Mouse (Mus musculus) midbrain, embryonic 14.5 days (tissue): ENCODE results near the gene Jak3. TPM values are rescaled to one million over a fixed set of nuclear protein-coding genes. Genes with fewer than 3 reads are reported as not detected.
"Not testable (repeated sequence)": the region's sequence is repeated elsewhere in the genome, so short reads cannot be mapped to it uniquely, and the experiment has no call there.

Experiments used
- ATAC-seq: fragments of 200-750 bp; cut with Nextera tagmentation; 2 replicates; pipeline ENCODE4 v1.8.0; 2017; ENCODE audit warnings: moderate number of reproducible peaks, moderate library complexity; ENCODE audit not compliant: low FRiP score, low TSS enrichment
- DNase-seq: peaks from one replicate; pipeline ENCODE4 v3.0.0-alpha.2; 2015
- H3K27ac ChIP-seq: fragments of 300-500 bp; sonication (generic); replicated peaks from 2 replicates; pipeline ENCODE4 v1.5.1; 2014; ENCODE audit warnings: mild to moderate bottlenecking, low read depth, low read length, moderate library complexity
- H3K27me3 ChIP-seq: fragments of 300-500 bp; sonication (generic); 2 replicates; pipeline ENCODE4 v1.6.1; 2014; ENCODE audit warnings: low read length, control low read depth, mixed read lengths; ENCODE audit not compliant: control insufficient read depth, insufficient read depth
- H3K36me3 ChIP-seq: fragments of 300-500 bp; sonication (generic); 2 replicates; pipeline ENCODE4 v1.6.1; 2014; ENCODE audit warnings: low read length, control low read depth; ENCODE audit not compliant: control insufficient read depth, insufficient read depth
- H3K4me1 ChIP-seq: fragments of 300-500 bp; sonication (generic); 2 replicates; pipeline ENCODE4 v1.6.1; 2014; ENCODE audit warnings: mild to moderate bottlenecking, antibody characterized with exemption, low read length, control low read depth; ENCODE audit not compliant: control insufficient read depth, insufficient read depth
- H3K4me2 ChIP-seq: fragments of 300-500 bp; sonication (generic); 2 replicates; pipeline ENCODE4 v1.6.1; 2014; ENCODE audit warnings: mild to moderate bottlenecking, low read length, moderate library complexity
- H3K4me3 ChIP-seq: fragments of 300-500 bp; sonication (generic); replicated peaks from 2 replicates; pipeline ENCODE4 v1.5.1; 2014; ENCODE audit warnings: low read depth, low read length
- H3K9ac ChIP-seq: fragments of 300-500 bp; sonication (generic); replicated peaks from 2 replicates; pipeline ENCODE4 v1.6.1; 2014; ENCODE audit warnings: mild to moderate bottlenecking, low read length, moderate library complexity
- H3K9me3 ChIP-seq: fragments of 300-500 bp; sonication (generic); 2 replicates; pipeline ENCODE4 v1.6.1; 2016; ENCODE audit warnings: low read length, control low read depth, mixed read lengths; ENCODE audit not compliant: control insufficient read depth
- WGBS: fragments of 180-500 bp; shearing (Covaris S2); extraction: QIAGEN DNeasy Blood & Tissue Kit; methylation state at CpG from one replicate; pipeline ENCODE4 v1.1.7; 2014; 5-methylcytosine and 5-hydroxymethylcytosine counted together
- polyA plus RNA-seq: library from polyadenylated mRNA; unstranded; fragments of >200 nt; fragmentation: Nextera tagmentation; extraction: Ambion mirVana; gene quantifications from 2 replicates; pipeline ENCODE4 v1.2.1, GENCODE M21; 2014

Jak3 gene
- polyA plus RNA-seq, 1 experiment from 2014 or later = 3.6 TPM

DNA sequence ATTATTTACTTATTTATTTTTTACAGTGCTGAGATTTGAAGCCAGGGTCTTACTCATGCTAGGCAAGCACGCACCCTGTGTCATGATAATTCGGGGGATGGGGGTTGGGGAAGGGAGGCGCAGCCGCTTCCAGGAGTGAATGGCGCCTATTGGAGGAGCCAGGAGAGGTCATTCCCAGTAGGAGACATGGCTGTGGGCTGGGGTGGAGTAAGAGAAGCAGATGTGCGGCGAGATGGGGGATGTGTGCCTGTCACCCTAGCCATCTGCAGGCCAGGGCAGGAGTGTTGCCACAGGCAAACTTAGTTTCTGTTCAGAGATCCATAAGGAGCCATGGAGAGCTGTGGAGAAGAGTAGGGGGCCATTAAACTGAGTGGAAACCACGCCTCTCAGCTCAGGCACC, 11.5 kb downstream of the Jak3 start:
- Histone ChIP-seq H3K4me3 (no peak overlapping the region), H3K9ac (no peak overlapping the region), H3K4me2 (no peak overlapping the region), H3K36me3 (no peaks in the 10 kb centered on the region), H3K27ac (no peak overlapping the region), H3K27me3 (peaks cover 100% of the 10 kb centered on the region), H3K9me3 (no peaks in the 10 kb centered on the region), H3K4me1 (0 out of 2 replicates have a peak, but pooled peaks cover 14% of the 10 kb centered on the region)
- under 1% methylated on average over 8 of the region's 8 CpGs for WGBS
- no peak for ATAC-seq
- DNase-seq = no peak

DNA sequence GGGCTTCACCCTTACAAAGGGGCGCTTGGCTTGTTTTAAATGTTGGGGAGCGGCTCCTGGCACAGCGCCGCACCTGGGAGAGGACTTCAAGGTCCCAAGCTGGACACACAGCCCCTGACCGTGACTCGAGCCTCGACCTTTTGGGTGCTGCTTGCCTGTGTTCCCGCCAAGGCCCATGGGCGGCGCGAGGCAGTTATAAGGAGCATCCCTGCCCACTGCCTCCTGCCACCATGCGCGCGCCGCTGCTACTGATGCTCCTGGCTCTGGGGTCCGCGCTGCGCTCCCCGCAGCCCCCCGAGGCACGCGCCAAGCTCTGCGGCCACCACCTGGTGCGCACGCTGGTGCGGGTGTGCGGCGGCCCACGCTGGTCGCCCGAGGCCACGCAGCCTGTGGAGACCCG, 12.9 kb downstream of the Jak3 start, which contains the start of gene Insl3:
Gene Insl3 (plus strand): TSS at position 187 of the 400 bp plus-strand sequence.
- H3K27me3 ChIP-seq = peaks cover 100% of the 10 kb centered on the region
- no peak within 1 kb of the TSS for H3K4me3 ChIP-seq
- H3K36me3 ChIP-seq = no peaks in the 10 kb centered on the region
- H3K4me2 ChIP-seq = no peak within 1 kb of the TSS
- H3K27ac ChIP-seq = no peak within 1 kb of the TSS
- H3K9me3 ChIP-seq = no peaks in the 10 kb centered on the region
- DNase-seq = no peak
- peaks cover 14% of the 10 kb centered on the region; the same call in 1 of the 2 replicates for H3K4me1 ChIP-seq
- ATAC-seq = no peak
- 6% methylated on average over 33 of the region's 33 CpGs for WGBS
- no peak within 1 kb of the TSS for H3K9ac ChIP-seq

DNA sequence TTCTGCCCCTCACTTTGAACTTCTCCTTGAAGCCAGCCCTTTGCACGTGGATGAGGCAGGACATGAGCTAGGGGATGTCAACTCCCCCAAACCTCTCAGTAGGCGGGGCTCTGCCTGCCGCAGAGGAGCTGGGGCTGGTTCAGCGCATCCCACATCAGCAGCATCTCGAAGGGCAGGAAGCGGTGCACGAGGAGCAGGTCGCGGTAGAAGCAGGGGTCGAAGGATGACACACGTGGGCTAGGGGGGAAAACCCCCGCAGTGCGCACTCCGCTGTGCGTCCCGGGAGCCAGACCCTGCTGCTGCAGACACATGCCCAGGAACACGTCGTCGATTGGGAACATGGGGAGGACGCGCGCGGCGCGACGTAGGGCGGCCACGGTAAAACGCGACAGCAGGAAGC, 16.4 kb downstream of the Jak3 start:
- no peak overlapping the region for H3K27ac ChIP-seq
- H3K4me3 ChIP-seq = 0 out of 2 replicates have a peak overlapping the region, but pooled peaks have one; percentile 2
- WGBS = 2% methylated on average over 30 of the region's 30 CpGs
- H3K27me3 ChIP-seq = peaks cover 84% of the 10 kb centered on the region
- H3K9me3 ChIP-seq = no peaks in the 10 kb centered on the region
- DNase-seq = no peak
- H3K4me1 ChIP-seq = no peaks in the 10 kb centered on the region; the same call in 1 of the 2 replicates
- H3K9ac ChIP-seq = no peak overlapping the region
- ATAC-seq = no peak
- H3K36me3 ChIP-seq = no peaks in the 10 kb centered on the region
- no peak overlapping the region; the same call in 1 of the 2 replicates for H3K4me2 ChIP-seq

DNA sequence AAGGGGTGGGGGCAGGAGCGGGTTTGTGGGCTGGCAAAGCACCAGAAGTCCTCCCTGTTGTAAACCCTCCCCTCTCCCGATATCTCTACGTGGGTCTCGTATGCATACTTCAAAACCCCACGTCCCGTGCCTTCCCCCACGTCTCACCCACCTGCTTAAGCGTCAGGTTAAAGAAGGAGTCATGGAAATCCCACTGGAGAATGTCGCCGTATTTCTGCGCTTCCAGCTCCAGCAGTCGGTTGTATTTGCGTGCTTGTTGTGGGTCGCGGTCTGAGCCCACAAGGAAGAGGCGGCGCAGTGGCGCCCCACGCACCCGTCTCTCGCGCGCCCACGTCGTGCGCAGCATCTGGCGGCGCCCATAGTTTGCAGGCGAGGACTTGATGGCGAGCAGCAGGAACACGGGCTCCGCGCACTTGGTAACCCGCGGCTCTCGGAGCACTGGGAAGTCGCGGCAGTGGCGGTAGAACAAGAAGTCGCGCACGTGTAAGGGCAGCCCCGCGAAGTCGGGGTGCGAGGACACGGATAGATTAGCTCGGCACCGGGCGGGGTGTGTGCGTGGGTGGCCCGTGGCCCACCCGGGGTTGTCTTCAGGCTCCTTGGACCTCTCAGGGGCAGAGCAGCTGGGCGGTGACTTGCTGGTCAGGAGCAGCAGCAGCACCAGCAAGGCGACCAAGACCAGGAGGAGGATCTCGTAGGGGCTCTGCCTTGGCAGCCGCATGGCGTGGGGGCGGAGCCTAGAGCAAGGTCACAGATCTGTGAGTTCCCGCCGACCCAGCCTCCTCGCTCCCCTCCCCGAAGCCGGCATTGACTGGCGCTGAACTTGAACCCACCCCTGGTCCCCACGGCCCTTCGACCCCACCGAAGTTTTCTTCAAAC, 17.3 kb downstream of the Jak3 start:
- no peaks in the 10 kb centered on the region for H3K36me3 ChIP-seq
- WGBS = 10% methylated on average over 68 of the region's 68 CpGs
- no peaks in the 10 kb centered on the region; the same call in 1 of the 2 replicates for H3K4me1 ChIP-seq
- peaks cover 75% of the 10 kb centered on the region for H3K27me3 ChIP-seq
- no peak overlapping the region for H3K9ac ChIP-seq
- no peak overlapping the region for H3K27ac ChIP-seq
- peak overlapping the region; percentile 16 for H3K4me2 ChIP-seq
- ATAC-seq (no peak; the same call in 1 of the 2 replicates), DNase-seq (peak; percentile 44)
- H3K9me3 ChIP-seq = no peaks in the 10 kb centered on the region
- H3K4me3 ChIP-seq = peak overlapping the region; percentile 7

DNA sequence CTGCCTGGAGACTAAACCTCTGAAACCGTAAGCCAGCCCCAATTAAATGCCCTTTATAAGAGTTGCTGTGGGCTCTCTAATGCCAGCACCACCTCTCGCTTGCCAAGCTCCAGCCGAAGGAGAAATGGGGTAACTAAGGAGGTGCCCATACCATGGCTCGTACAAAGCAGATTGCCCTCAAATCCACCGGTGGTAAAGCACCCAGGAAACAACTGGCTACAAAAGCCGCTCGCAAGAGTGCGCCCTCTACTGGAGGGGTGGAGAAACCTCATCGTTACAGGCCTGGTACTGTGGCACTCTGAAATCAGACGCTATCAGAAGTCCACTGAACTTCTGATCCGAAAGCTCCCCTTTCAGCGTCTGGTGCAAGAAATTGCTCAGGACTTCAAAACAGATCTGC, 19.4 kb downstream of the Jak3 start:
- H3K4me1 ChIP-seq, H3K36me3 ChIP-seq, DNase-seq, H3K4me2 ChIP-seq, H3K9ac ChIP-seq, ATAC-seq, H3K4me3 ChIP-seq, H3K27ac ChIP-seq, H3K9me3 ChIP-seq: not testable (repeated sequence)
- H3K27me3 ChIP-seq = peaks cover 62% of the 10 kb centered on the region
- WGBS = 62% methylated on average over 12 of the region's 12 CpGs

DNA sequence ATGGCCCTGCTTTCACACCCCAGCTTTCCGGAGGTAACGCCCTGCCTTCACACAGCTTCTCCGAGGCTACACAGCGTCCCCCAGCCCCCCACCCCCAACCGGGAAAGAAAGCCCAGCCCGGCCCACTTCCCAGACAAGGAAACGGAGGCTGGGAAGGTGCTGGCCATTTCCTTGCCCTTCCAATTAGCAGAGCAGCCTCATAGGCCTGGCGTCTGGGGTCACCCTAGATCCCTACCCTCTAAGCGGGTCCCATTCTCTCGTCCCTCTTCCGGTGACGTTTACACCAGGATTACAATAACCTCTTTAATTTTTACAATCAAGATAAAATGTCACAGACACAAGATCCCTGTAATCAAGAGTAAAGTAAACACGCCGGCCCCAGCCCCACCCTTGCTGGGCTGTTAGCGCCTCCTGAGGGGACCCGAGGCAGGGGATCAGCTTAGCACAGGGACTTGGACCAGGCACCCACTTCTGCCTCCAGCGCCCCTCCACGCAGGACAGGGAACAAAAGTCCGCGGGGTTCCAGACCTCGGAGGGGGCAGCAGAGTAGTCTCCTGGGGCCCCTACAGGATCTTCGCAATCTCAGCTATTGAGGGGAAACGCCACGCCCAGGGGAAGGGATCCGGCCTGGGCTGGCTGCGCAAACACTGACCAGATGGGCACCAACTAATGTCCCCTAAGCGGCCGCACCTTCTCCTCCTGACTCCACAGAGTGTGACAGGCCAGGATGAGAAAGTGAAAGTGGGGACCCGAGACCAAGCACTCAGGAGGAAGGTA, 24.6 kb downstream of the Jak3 start:
- no peaks in the 10 kb centered on the region for H3K4me1 ChIP-seq
- no peaks in the 10 kb centered on the region for H3K9me3 ChIP-seq
- no peak overlapping the region for H3K9ac ChIP-seq
- DNase-seq = no peak
- H3K27me3 ChIP-seq = peaks cover 37% of the 10 kb centered on the region
- WGBS = 13% methylated on average over 29 of the region's 29 CpGs
- no peak overlapping the region for H3K4me2 ChIP-seq
- H3K36me3 ChIP-seq = no peaks in the 10 kb centered on the region
- H3K27ac ChIP-seq = no peak overlapping the region
- ATAC-seq = no peak
- no peak overlapping the region for H3K4me3 ChIP-seq

DNA sequence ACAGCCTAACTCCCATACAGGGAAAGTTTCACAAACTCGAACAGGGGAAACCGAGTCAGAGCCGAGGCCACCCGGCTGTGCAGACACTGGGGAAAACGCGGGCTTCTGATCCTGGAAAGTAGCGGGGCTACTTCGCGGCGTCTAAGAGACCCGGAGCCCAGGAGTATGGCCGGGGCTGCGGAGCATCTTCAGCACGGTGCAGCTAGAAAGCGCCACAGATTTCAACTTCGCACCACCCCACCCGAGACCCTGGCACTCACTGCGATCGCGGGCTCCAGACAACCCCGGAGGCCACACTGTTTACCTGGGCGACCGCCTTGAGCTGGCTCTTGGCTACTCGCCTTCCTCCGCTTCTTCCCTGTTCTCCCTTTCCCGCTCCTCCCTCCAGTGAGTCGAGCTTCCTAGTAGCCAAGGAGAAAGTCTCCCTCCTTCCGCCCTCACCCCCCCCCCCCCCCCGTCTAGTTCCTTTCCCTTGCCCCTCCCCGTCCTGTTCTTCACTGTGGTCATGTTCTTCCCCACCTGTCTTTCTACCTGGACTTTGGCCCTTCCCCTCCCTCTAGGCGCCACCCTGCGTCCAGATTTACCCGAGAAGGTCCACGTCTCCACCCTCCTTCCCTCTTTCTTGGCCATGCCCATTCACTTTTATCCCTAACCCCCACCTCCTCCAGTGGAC, 25.5 kb downstream of the Jak3 start, which contains the start of gene B3gnt3:
Gene B3gnt3 (minus strand): TSS at position 376 of the 673 bp plus-strand sequence.
- H3K27ac ChIP-seq = no peak within 1 kb of the TSS
- H3K4me3 ChIP-seq = no peak within 1 kb of the TSS
- H3K4me2 ChIP-seq = no peak within 1 kb of the TSS
- peaks cover 37% of the 10 kb centered on the region for H3K27me3 ChIP-seq
- no peaks in the 10 kb centered on the region for H3K9me3 ChIP-seq
- DNase-seq (no peak), ATAC-seq (0 out of 2 replicates have a peak, but pooled peaks have one; percentile 27)
- H3K9ac ChIP-seq = no peak within 1 kb of the TSS
- H3K4me1 ChIP-seq = no peaks in the 10 kb centered on the region
- 24% methylated on average over 33 of the region's 34 CpGs for WGBS
- no peaks in the 10 kb centered on the region for H3K36me3 ChIP-seq

DNA sequence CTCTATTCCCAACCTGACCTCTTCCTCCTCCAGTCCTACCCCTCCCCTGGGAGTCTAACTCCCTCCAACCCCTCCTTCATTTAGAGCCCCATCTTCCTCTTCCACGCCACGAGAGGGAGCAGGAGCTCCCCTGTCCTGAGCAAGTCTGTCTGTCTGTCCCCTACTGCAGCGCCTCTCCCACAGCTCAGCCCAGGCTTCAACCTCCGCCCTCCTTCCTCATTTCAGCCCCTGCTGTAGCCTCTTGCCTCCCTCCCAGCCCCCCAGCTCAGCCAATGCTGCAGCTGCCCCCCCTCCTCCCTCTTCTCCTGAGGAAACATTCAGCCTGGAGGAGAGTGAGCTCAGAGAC, 26.0 kb downstream of the Jak3 start:
- Histone ChIP-seq H3K4me3 (no peak overlapping the region), H3K27me3 (peaks cover 33% of the 10 kb centered on the region), H3K9me3 (no peaks in the 10 kb centered on the region), H3K36me3 (no peaks in the 10 kb centered on the region), H3K27ac (no peak overlapping the region), H3K9ac (no peak overlapping the region), H3K4me1 (no peaks in the 10 kb centered on the region), H3K4me2 (no peak overlapping the region)
- WGBS = 29% methylated on average over 4 of the region's 4 CpGs
- ATAC-seq (no peak; the same call in 1 of the 2 replicates), DNase-seq (no peak)
